ENCODE assay signal across 7 mouse cellular contexts in the genomic region with DNA sequence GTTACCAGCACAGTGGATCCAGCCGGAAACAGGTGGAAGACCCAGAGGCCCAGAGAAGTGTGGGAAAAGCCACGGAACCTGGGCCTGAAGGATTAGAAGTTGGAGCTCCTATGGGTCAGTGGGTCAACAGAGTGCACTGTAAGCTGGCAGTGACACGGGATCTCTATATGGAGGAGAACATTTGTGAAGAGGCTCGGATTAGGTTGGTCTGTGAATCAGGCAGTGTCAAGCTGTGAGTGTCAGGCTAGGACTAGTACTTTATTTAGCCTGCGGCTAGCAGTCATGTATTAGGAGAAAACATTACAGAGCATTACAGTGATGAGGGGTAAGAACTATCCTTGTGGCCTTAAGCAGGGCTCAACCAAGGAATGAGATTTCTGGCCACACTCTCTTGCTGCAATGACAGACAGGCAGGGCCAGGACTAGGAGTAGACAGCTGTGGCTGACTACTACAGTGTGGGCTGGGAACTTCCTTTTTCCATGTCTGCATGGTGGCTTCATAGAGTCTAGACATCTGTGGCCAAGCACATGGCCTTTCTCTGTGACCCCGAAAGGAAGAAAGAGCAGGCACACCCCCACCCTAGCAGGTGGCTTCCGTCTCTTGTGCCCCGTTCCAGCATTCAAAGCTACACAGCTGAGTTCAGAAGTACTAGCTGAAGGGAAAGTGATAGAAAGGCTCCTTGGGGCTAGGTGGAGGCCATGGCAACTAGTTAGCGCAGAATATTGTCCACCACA.
A peak's percentile ranks its signal among the peaks of the same experiment; 100 is the strongest.
DNase-seq lines count a peak whose midpoint lies in the region; ATAC-seq and TF ChIP-seq lines count a peak whose summit lies in the region.

No protein-coding gene starts in this region.

- H3K4me1 ChIP-seq in lung, embryonic 14.5 days (ENCODE audit: insufficient read depth), result no peaks in the 10 kb centered on the region

- peaks cover 4% of the 10 kb centered on the region; the same call in 1 of the 2 replicates for H3K36me3 ChIP-seq in lung, embryonic 14.5 days (ENCODE audit: insufficient read depth)

- no peak overlapping the region for H3K4me3 ChIP-seq in lung, embryonic 14.5 days (ENCODE audit: low read depth, low read length)

- no peak for TF ChIP-seq CTCF in lung, embryonic 14.5 days (IDR thresholded peaks at IDR 0.05; ENCODE audit: low read depth)

- H3K9ac ChIP-seq in lung, embryonic 14.5 days, result no peak overlapping the region

- no peaks in the 10 kb centered on the region for H3K27me3 ChIP-seq in lung, embryonic 14.5 days (ENCODE audit: insufficient read depth, low read length)

- no peak overlapping the region for H3K4me2 ChIP-seq in lung, embryonic 14.5 days

- DNase-seq in A20 (ENCODE audit: low read depth, low spot score), result peak; percentile 76
- peak; percentile 27 for DNase-seq in CD4-positive, CD25-positive, alpha-beta regulatory T cell, adult 2 months (ENCODE audit: low read depth, low spot score)
- DNase-seq in lung, embryonic 14.5 days, result no peak
- peak; percentile 8 for DNase-seq in spleen, adult 12 weeks (ENCODE audit: low spot score)
- no peak for DNase-seq in testis, postnatal 14 days (ENCODE audit: low spot score)
- no peak for DNase-seq in layer of hippocampus, adult 9-10 months (ENCODE audit: low spot score)

- ATAC-seq in granulocyte monocyte progenitor cell, adult 5-6 weeks (replicated peaks; ENCODE audit: poor library complexity, severe bottlenecking), result peak; percentile 92
- peak; percentile 69; the same call in 1 of the 2 replicates for ATAC-seq in lung, embryonic 14.5 days (ENCODE audit: insufficient read depth)

- no peak overlapping the region for H3K27ac ChIP-seq in lung, embryonic 14.5 days (ENCODE audit: low read depth)

- 69% methylated on average over 9 of the region's 9 CpGs for WGBS in lung, embryonic 14.5 days

- H3K9me3 ChIP-seq in lung, embryonic 14.5 days (ENCODE audit: low read depth, low read length), result no peaks in the 10 kb centered on the region

Comparison
In these comparisons a context has a peak if more than half of its experiments do, and no peak if none do; other contexts are left out.
1. DNase-seq: peak in A20 (single experiment), CD4-positive, CD25-positive, alpha-beta regulatory T cell, adult 2 months (single experiment) and spleen, adult 12 weeks (single experiment); none in lung, embryonic 14.5 days (single experiment), testis, postnatal 14 days (single experiment) and layer of hippocampus, adult 9-10 months (single experiment).